Mouse (Mus musculus) layer of hippocampus, adult 8-10 months (tissue): ENCODE data around the gene Prrg4. TPM values are rescaled to one million over a fixed set of nuclear protein-coding genes. Genes with fewer than 3 reads are reported as not detected.
"Not testable (repeated sequence)": the region's sequence is repeated elsewhere in the genome, so short reads cannot be mapped to it uniquely, and the experiment has no call there.

Experiments used
- DNase-seq, 2 experiments: peaks; one replicate each; pipeline ENCODE4 v3.0.0; 2022; ENCODE audit warnings: low spot score in 2 of 2
- total RNA-seq, 4 experiments: library from RNA; stranded (reverse); gene quantifications; 2 replicates each; pipeline ENCODE4 v1.2.4; 2022

Gene Prrg4
- total RNA-seq, 4 experiments from 2014 or later = 0.85 to 2.0 (median 1.2) TPM

DNA sequence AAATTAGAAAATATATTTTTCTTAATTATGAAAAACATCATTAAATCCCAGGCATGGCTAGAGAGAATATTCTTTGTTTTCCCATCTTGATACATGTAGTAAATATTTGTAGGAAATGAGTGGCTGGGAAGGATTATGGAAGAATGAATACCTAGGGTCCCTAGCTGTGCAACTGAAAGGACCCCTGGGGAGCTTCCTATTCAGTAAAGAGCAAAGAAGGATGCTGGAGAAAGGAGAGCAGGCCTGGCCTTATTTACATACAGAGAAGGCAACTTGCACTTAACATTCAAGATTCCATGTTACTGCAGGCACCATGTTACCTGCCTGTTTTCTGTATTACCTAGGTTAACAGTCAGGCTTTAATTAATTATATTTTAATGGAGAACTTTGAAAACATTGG is 7.1 kb downstream of the Prrg4 start:
- DNase-seq = no peak

- no peak for DNase-seq
These were observed 7.9 kb downstream of the Prrg4 start for GRCm38 (mm10) chr2:104841736-104842135.

DNA sequence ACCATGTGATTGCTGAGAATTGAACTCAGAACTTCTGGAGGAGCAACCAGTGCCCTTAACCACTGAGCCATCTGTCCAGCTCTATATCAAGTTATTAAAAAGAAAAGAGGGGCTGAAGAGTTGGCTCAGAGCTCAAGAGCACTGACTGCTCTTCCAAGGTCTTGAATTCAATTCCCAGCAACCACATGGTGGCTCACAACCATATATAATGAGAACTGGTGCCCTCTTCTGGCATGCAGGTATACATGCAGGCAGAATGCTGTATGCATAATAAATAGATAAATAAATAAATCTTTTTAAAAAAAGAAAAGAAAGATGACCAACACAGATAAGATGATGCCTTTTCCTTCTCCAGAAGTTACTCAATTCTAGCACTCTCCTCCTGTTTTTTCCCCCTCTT is 8.7 kb downstream of the Prrg4 start:
- no peak for DNase-seq

DNA sequence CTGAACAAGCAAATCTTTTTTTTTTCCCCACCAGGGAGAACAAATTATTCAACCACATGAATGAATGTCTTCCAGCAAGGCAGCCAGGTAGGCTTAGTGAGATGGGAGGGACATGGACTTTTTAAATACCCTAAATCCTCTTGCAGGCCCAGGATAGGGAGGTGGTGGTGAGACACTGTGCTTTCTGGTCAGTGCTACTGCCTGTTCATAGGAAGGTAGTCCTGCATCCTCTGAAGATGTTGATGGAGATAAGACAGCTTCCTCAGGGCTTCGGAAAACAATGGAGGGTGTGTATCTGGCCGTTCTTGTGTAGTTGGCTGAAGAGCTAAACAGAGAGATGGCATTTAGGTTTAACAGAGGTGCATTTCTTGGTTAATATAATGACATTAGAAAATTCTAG is 17.2 kb downstream of the Prrg4 start:
- no peak for DNase-seq

DNA sequence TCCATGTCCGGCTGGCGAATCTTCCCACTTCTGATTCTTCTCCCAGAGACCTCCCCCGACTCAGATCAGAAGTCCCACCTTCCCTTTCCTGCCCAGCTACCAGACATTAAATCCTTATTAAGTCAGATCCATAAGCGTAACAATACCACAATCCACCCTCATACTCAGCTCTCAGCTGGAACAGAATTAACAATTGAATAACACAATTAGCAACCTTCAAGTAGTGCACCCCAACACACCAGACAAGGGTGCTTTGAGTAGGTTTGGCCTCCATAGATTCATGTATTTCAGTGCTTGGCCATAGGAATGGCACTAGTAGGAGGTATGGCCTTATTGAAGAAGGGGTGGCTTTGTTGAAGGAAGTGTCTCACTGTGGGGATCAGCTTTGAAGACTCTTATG is 23.5 kb downstream of the Prrg4 start:
- DNase-seq = no peak

DNA sequence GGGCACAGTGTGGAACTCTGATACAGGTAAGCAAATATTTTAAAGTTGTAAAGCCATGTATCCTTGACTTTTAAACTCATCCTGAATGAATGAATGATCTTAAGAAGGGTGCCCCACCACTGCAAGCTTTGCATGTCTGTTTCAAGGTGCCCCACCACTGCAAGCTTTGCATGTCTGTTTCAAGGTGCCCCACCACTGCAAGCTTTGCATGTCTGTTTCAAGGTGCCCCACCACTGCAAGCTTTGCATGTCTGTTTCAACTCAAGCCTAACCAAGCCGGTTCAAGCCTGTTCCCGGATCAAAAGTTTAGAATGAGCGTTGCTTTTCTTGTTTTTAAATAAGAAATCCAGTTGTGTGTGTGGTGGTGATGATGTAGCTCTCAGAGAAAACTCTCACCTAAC is 30.9 kb downstream of the Prrg4 start:
- not testable (repeated sequence) for DNase-seq

- DNase-seq = no peak
These were observed 31.9 kb downstream of the Prrg4 start for GRCm38 (mm10) chr2:104817555-104818330.

DNA sequence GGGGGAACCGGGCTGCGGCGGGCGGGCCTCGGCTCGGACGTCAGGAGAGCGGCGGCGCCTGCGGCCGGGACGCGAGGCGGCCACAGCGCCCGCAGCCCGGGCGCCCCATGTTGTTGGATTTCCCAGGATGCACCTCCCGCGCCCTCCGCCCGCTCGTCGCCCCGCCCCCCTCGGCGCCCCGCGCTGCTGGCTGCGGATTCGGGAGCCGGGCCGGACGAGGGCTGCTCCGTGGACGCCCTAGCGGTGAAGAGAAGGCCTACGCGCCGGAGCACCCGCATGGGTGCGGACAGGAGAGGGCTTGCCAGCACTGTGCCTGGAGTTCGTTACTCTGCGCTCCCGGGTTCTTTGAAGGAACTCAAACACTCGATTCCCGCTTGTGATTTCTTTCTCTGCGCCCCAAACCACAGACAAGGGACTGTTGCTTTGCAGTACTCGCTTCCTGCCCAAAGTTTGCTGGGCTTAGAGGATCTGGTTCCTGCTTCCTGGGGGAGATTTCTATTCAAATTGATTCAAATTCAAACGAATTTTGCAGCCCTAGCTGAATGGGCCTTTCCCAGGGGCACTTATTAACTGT is 32.7 kb downstream of the Prrg4 start:
- DNase-seq = peak; percentile 74 to 84

DNA sequence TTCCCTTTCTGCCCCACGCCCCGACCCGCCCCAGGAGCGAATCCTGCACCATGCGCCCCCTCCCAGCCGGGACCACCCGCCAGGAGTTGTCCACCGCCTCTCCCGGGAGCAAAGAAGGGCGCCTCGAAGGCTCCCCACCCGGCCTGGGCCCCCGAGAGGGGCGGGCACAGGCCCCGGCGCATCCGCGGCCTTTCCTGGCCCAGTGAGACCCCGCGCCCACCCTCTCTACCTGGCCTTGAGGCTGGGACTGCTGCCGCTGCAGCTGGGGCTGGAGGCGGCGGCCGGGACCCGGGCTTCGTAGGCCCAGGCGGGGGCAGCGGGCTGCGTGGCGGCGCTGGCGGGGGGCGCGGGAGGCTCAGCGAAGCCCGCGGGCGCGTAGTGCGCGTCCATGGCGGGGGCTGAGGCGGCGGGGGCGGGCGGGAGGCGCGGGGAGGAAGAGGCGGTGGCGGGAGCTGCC is 33.3 kb downstream of the Prrg4 start, which contains the start of gene Qser1:
Gene Qser1 (minus strand): TSS at position 390 of the 457 bp plus-strand sequence.
- peak in 1 of 2 experiments; percentile 7 for DNase-seq

DNA sequence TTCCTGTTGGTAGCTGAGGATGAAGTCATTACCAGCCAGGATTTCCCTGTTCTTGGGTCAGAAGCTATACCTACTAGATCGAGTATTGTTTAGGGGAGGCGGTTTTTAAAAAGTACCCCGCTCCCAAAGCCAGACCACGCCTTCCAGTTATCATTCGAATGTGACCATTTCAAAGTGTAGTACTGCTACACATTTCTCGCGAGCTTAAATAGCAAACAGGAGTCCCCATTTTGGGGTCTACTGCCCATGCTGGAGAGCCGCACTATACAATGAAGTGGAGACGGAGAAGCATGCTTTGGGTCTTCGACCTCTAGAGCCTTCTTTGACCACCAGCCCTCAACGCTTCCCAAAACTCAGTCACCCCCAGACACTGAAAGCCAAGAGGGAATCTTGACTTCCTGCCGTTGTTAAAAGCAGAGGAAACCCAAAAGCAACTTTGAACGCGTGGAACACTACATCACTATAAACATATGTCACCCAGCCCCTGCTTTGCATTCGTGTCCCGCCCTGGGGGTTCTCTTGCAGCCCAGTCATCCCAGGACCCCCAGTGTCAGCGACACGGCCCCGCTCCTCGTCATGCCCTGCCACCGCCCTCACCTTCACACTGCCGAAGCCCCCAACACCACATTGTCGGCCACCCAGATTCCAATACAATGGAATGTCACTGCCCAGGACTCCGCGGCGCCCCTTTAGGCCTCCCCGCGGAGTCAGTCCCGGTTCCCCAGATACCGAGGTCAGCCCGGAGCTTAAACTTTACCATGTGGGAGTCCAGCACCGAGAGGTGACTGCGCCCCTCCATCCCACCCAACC is 33.9 kb downstream of the Prrg4 start:
- peak; percentile 7 to 26 for DNase-seq

DNA sequence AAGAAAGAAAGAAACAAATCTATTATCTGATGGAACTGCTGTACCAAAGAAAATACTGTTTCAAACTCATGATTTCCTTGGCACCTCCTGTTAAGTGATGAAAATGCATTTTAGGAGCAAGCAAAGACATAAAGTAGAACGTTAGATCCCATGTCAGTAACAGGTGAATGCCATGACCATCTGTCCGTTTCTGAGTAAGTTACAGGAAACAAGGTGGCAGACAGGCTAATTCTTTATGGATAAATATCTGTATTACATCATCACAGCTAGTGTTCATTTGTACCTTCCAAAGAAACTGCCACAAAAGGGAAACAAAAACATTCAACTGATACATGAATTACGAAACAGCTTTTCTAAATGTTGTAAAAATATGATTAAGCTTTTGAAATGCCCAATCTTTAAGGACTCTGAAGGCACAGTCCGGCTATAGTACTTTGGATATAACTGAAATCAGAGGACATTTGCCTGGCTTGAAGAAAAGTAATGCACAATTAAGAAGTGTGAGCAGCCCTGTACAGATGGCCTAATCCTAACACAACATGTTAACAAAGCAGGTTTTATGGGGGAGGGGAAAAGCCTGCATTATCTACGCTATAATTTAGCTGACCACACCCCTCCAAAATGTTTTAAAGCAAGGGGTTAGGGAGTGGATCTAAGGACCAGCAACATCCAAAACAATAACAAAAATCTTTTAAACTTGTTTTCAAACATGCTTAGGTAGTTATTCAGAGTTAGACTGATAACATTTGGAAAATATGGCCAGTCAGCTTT is 35.3 kb downstream of the Prrg4 start:
- no peak for DNase-seq

DNA sequence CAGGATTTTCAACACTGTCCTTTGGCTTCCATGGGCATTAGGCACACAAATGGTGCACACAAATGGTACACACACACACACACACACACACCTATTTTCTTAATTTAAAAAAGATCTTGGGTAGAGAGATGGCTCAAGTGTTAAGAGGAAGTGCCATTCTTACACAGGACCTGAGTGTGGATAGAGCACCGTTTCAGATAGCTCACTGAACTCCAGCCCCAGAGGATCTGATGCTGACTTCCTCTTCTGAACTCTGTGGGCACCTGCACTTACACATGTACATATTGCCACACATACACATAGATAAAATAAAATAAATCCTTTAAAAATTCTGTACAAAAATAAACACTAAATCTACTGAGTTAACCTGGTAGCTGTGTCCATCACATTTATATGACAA is 44.2 kb downstream of the Prrg4 start:
- no peak for DNase-seq

Other genes starting within 250 kb of the Prrg4 start
- gene Tcp11l1, start 137.7 kb downstream of the Prrg4 start, total RNA-seq = 10 to 100 TPM; 39.0 to 53.4 (median 42.7) TPM
- gene Pin1rt1, start 133.5 kb downstream of the Prrg4 start, total RNA-seq = not detected
- 1 to 10 TPM; 2.6 to 3.6 (median 3.2) TPM for gene Depdc7, start 107.0 kb downstream of the Prrg4 start, total RNA-seq
- 10 to 100 TPM; 10.3 to 12.0 (median 11.2) TPM for gene Qser1, start 33.1 kb downstream of the Prrg4 start, total RNA-seq
- 1 to 10 TPM in 1 of 4 experiments, not detected in 3; 1.4 TPM for gene Ccdc73, start 17.9 kb upstream of the Prrg4 start, total RNA-seq
- gene Eif3m, start 167.2 kb upstream of the Prrg4 start, total RNA-seq = 10 to 100 TPM; 92.4 to 98.3 (median 94.6) TPM
- not detected for gene Gm11060, start 242.1 kb upstream of the Prrg4 start, total RNA-seq